Mouse (Mus musculus) small intestine, adult 2 months (tissue): ENCODE data around the gene Olfr1375. TPM values are rescaled to one million over a fixed set of nuclear protein-coding genes. Genes with fewer than 3 reads are reported as not detected.
"Not testable (repeated sequence)": the region's sequence is repeated elsewhere in the genome, so short reads cannot be mapped to it uniquely, and the experiment has no call there.

Experiments
- H3K27ac ChIP-seq: fragments of 200-500 bp; 2 replicates; pipeline ENCODE4 v1.5.1; 2012; ENCODE audit warnings: low read depth, low read length, control low read depth, inconsistent platforms; ENCODE audit not compliant: insufficient read depth
- H3K27me3 ChIP-seq: fragments of 200-500 bp; 2 replicates; pipeline ENCODE4 v1.6.1; 2012; ENCODE audit warnings: mild to moderate bottlenecking, moderate library complexity, low read length, inconsistent platforms; ENCODE audit not compliant: control insufficient read depth, insufficient read depth
- H3K36me3 ChIP-seq: fragments of 200-500 bp; 2 replicates; pipeline ENCODE4 v1.6.1; 2012; ENCODE audit warnings: mild to moderate bottlenecking, low read length, control low read depth, inconsistent platforms; ENCODE audit not compliant: control insufficient read depth, insufficient read depth
- H3K4me1 ChIP-seq: fragments of 200-500 bp; 2 replicates; pipeline ENCODE4 v1.6.1; 2012; ENCODE audit warnings: low read length, inconsistent platforms, mixed read lengths; ENCODE audit not compliant: control insufficient read depth, insufficient read depth, insufficient read length
- H3K4me3 ChIP-seq: fragments of 200-500 bp; 2 replicates; pipeline ENCODE4 v1.5.1; 2012; ENCODE audit warnings: low read depth, mild to moderate bottlenecking, control low read depth, inconsistent platforms, low read length, moderate library complexity
- CTCF ChIP-seq: fragments of 200-500 bp; IDR thresholded peaks from 2 replicates; pipeline ENCODE4 v1.5.1; 2012; ENCODE audit warnings: low read depth, mild to moderate bottlenecking, control low read depth, inconsistent platforms, low read length, moderate library complexity, mixed read lengths; ENCODE audit not compliant: insufficient replicate concordance, insufficient read length; ENCODE audit errors: extremely low read depth
- POLR2A ChIP-seq: fragments of 200-500 bp; IDR thresholded peaks from 2 replicates; pipeline ENCODE4 v1.6.1; 2012; ENCODE audit warnings: low read depth, mild to moderate bottlenecking, control low read depth, inconsistent platforms, low read length, moderate library complexity
- WGBS: fragments of 180-500 bp; shearing (Covaris S2); methylation state at CpG from one replicate; pipeline ENCODE4 v1.1.7; 2018; 5-methylcytosine and 5-hydroxymethylcytosine counted together
- polyA plus RNA-seq: library from polyadenylated mRNA; depleted of rRNA; stranded (reverse); fragments of >200 nt; gene quantifications from 2 replicates; pipeline ENCODE4 v1.2.3, GENCODE M21; 2012; rRNA removed

Olfr1375 gene
- polyA plus RNA-seq = not detected in 2 replicates

DNA sequence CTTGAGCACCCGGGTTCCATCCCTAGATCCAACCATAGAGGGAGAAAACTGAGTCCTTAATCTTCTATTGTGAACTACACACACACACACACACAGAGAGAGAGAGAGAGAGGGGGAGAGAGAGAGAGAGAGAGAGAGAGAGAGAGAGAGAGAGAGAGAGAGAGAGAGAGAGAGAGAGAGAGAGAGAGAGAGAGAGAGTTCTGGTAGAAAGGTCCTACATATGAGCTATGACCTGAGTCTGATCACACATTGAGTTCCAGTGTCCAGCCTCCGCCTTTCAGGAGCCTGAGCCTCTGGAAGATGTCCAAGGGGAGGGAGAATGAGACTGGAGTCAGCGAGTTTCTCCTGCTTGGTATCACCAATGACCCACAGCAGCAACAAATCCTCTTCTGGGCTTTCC, at the start of gene Olfr1375:
Olfr1375 (plus strand) TSS at position 301 of the 400 bp plus-strand sequence.
- 55% methylated on average over 3 of the region's 3 CpGs for WGBS
- H3K4me1 ChIP-seq, H3K27ac ChIP-seq, H3K4me3 ChIP-seq, H3K36me3 ChIP-seq, H3K27me3 ChIP-seq: not testable (repeated sequence)

DNA sequence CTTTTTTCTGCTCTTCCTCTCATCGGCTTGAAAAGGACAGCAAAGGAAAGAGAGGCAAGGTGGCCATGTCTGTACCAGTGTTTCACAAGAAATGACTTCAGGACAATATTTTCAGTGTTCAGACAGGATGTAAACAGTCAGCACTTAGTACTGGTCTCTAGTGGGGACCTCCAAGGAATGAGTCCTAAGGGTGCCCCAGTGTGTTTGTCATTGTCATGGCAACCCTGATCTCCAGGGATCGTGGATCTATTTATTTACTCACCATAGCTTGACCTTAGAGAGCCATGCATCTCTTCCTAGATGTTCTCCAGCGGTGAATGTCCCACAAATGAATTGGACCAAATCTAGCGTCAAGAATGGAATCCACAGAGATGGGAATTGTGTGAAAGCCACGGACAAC, 44.6 kb upstream of the Olfr1375 start, which contains the start of gene Olfr51:
Olfr51 (plus strand) TSS at position 301 of the 400 bp plus-strand sequence.
- Histone ChIP-seq H3K36me3 (no peaks in the 10 kb centered on the region), H3K4me1 (no peaks in the 10 kb centered on the region), H3K27me3 (no peaks in the 10 kb centered on the region; the same call in 1 of the 2 replicates), H3K27ac (no peak within 1 kb of the TSS), H3K4me3 (no peak within 1 kb of the TSS)
- no peak for TF ChIP-seq POLR2A
- no peak for TF ChIP-seq CTCF
- WGBS = 61% methylated on average over 5 of the region's 5 CpGs

GRCm38 (mm10) chr11:51011821-51012220, 36.1 kb upstream of the Olfr1375 start:
- no peak overlapping the region for H3K4me3 ChIP-seq
- no peaks in the 10 kb centered on the region for H3K4me1 ChIP-seq
- no peaks in the 10 kb centered on the region for H3K36me3 ChIP-seq
- TF ChIP-seq CTCF = no peak
- no peak for TF ChIP-seq POLR2A
- H3K27ac ChIP-seq = no peak overlapping the region
- 33% methylated on average over 5 of the region's 5 CpGs for WGBS
- no peaks in the 10 kb centered on the region for H3K27me3 ChIP-seq

GRCm38 (mm10) chr11:51013936-51014335, 34.0 kb upstream of the Olfr1375 start, which contains the start of gene Olfr54:
Olfr54 (plus strand) TSS chr11:51014236.
- TF ChIP-seq CTCF (no peak), POLR2A (no peak)
- no peaks in the 10 kb centered on the region for H3K36me3 ChIP-seq
- no peaks in the 10 kb centered on the region for H3K4me1 ChIP-seq
- no peaks in the 10 kb centered on the region for H3K27me3 ChIP-seq
- 58% methylated on average over 1 of the region's 1 CpGs for WGBS
- H3K27ac ChIP-seq = no peak within 1 kb of the TSS
- no peak within 1 kb of the TSS for H3K4me3 ChIP-seq

GRCm38 (mm10) chr11:51016341-51016740, 31.6 kb upstream of the Olfr1375 start:
- TF ChIP-seq CTCF (no peak), POLR2A (no peak)
- H3K27ac ChIP-seq = no peak overlapping the region
- no peaks in the 10 kb centered on the region for H3K36me3 ChIP-seq
- no peaks in the 10 kb centered on the region for H3K4me1 ChIP-seq
- 34% methylated on average over 2 of the region's 2 CpGs for WGBS
- H3K4me3 ChIP-seq = no peak overlapping the region
- no peaks in the 10 kb centered on the region for H3K27me3 ChIP-seq

DNA sequence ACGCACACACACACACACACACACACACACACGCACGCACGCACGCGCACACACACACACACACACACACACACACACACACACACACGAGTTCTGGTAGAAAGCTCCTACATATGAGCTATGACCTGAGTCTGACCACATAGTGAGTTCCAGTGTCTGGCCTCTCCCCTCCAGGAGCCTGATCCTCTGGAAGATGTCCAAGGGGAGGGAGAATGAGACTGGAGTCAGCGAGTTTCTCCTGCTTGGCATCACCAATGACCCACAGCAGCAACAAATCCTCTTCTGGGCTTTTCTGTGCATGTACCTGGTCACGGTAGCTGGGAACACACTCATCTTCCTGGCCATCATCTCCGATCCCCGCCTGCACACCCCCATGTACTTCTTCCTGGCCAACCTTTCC, 21.1 kb upstream of the Olfr1375 start:
- WGBS = 83% methylated on average over 11 of the region's 11 CpGs
- not testable (repeated sequence) for H3K36me3 ChIP-seq, H3K27me3 ChIP-seq, H3K4me1 ChIP-seq, H3K4me3 ChIP-seq, H3K27ac ChIP-seq

DNA sequence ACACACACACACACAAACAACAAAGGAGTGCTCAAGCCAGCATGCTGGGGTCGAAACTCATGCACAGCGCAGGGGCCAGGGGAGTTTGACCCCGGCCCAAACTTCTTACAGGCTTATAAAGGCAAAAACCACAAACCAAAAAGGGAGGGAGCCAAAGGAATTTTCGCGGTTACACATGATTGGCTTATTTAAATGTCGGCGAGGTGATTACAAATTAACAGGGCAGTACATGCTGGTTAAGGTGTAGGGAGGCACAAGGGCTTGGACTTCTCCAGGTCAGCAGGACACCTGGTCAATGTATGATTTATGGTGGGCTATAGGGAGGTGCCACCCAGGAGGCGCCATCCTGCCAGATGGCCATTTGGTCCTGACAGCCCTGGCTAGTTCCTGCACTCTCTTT, 18.5 kb upstream of the Olfr1375 start:
- not testable (repeated sequence) for H3K27ac ChIP-seq, H3K4me1 ChIP-seq, H3K4me3 ChIP-seq, H3K27me3 ChIP-seq, H3K36me3 ChIP-seq
- WGBS = 71% methylated on average over 8 of the region's 8 CpGs

DNA sequence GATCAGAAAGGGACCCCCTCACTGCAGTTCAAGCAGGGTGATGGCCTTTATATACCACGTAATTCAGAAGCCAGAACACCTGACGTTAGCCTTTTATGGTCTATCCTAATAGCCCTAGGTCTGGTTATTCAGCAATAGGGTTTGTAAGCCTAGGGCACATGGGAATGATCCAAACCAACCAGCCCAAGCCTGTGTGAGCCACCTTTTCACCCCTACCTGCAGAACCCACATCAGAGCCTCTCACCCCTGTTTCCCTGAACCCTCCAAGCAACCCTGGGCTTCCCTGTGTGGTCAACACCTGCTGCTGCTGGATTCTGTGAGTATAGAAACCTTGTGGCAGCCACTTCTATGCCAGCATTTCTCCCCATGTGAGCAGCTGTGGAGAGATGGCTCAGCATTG, 17.7 kb upstream of the Olfr1375 start:
- TF ChIP-seq POLR2A = no peak
- TF ChIP-seq CTCF = no peak
- H3K4me3 ChIP-seq = no peak overlapping the region
- no peaks in the 10 kb centered on the region for H3K36me3 ChIP-seq
- 49% methylated on average over 2 of the region's 2 CpGs for WGBS
- H3K27ac ChIP-seq = no peak overlapping the region
- H3K4me1 ChIP-seq = no peaks in the 10 kb centered on the region
- H3K27me3 ChIP-seq = no peaks in the 10 kb centered on the region; the same call in 1 of the 2 replicates
